Mouse (Mus musculus) embryo, embryonic 11.5 days (tissue): ENCODE measurements at regions not wholly inside any gene's neighbourhood (a gene's known extent, or its start where the extent isn't known, plus 50 kb on each side); places are given as distances from the start of the nearest gene placed in this dataset.

Source experiments
- DNase-seq: peaks from one replicate; pipeline ENCODE4 v3.0.0-alpha.2; 2012; ENCODE audit warnings: low read depth, low spot score

- no peak for DNase-seq
These were observed 75.9 kb upstream of the Zc3h12a start for GRCm38 (mm10) chr4:125203521-125203920.

- DNase-seq: no peak
These were observed 74.1 kb upstream of the Zc3h12a start for GRCm38 (mm10) chr4:125201638-125202325.

GRCm38 (mm10) chr4:125200762-125201161, 73.1 kb upstream of the Zc3h12a start:
- no peak for DNase-seq

- no peak for DNase-seq
These were observed 71.6 kb upstream of the Zc3h12a start for GRCm38 (mm10) chr4:125199281-125199680.

- no peak for DNase-seq
These were observed 68.3 kb upstream of the Zc3h12a start for GRCm38 (mm10) chr4:125195901-125196435.

GRCm38 (mm10) chr4:125194722-125195380, 67.2 kb upstream of the Zc3h12a start:
- DNase-seq: no peak

GRCm38 (mm10) chr4:125194298-125194697, 66.7 kb upstream of the Zc3h12a start:
- DNase-seq: no peak

GRCm38 (mm10) chr4:125191680-125192079, 64.0 kb upstream of the Zc3h12a start:
- no peak for DNase-seq

- DNase-seq: no peak
These were observed 63.4 kb upstream of the Zc3h12a start for GRCm38 (mm10) chr4:125191010-125191409.

- DNase-seq: no peak
These were observed 62.3 kb upstream of the Zc3h12a start for GRCm38 (mm10) chr4:125189971-125190370.

GRCm38 (mm10) chr4:125186246-125186645, 58.6 kb upstream of the Zc3h12a start:
- DNase-seq: no peak

- DNase-seq: no peak
These were observed 57.4 kb upstream of the Zc3h12a start for GRCm38 (mm10) chr4:125185076-125185475.

GRCm38 (mm10) chr4:125180947-125181346, 53.3 kb upstream of the Zc3h12a start:
- DNase-seq: no peak

- no peak for DNase-seq
These were observed 50.9 kb upstream of the Zc3h12a start for GRCm38 (mm10) chr4:125178552-125178951.

GRCm38 (mm10) chr4:125177666-125178065, 50.0 kb upstream of the Zc3h12a start:
- no peak for DNase-seq
